In the genomic region with DNA sequence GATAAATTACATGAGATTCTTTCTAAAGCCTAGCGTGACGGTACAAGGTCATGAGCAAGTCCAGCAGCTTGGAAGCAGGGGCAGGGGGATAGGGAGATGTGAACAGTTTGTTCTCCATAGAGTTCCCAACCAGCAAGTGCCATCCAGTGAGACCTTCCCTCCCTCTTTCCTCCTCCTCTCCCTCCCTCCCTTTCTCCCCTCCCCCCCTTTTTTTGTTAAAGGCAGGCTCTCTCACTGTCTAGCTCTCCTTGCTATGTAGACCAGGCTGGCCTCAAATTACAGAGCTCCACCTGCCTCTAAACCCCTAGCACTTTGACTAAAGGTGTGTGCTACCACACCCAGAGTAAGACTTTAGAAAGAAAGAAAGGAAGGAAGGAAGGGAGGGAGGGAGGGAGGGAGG, we compare ENCODE assay signal across 11 mouse cellular contexts.
"Had no signal": no experiment of that assay in that cellular context is flagged by ENCODE, and none has a peak within 500 bp of the region (broad histone marks: within the 10 kb centered on the region; RNA-seq: fewer than 3 reads in every experiment).

No protein-coding gene starts in this region.

- H3K9me3 ChIP-seq: limb, embryonic 15.5 days; liver, embryonic 12.5 days had no signal

- H3K27me3 ChIP-seq: limb, embryonic 15.5 days; liver, embryonic 12.5 days had no signal

- DNase-seq: kidney, adult 9 months; kidney, postnatal 25 days; lung, postnatal 14 days; midbrain, embryonic 14.5 days; right cerebral cortex, postnatal 25 days; thymus, adult 18-20 months; thymus, postnatal 14 days had no signal

- H3K4me2 ChIP-seq: limb, embryonic 15.5 days; liver, embryonic 12.5 days; lung, embryonic 14.5 days had no signal

- H3K4me3 ChIP-seq: limb, embryonic 15.5 days; liver, embryonic 12.5 days had no signal

- H3K9ac ChIP-seq: limb, embryonic 15.5 days; liver, embryonic 12.5 days; lung, embryonic 14.5 days had no signal

- ATAC-seq: intestine, postnatal 0 days; liver, embryonic 12.5 days had no signal

- H3K36me3 ChIP-seq: limb, embryonic 15.5 days; liver, embryonic 12.5 days had no signal

- H3K27ac ChIP-seq: liver, embryonic 12.5 days had no signal
